Mouse (Mus musculus) forebrain, postnatal 0 days (tissue): ENCODE measurements at regions not wholly inside any gene's neighbourhood (a gene's known extent, or its start where the extent isn't known, plus 50 kb on each side); places are given as distances from the start of the nearest gene placed in this dataset.

Experiments
- ATAC-seq: fragments of 200-750 bp; cut with Nextera tagmentation; 2 replicates; pipeline ENCODE4 v1.8.0; 2017; ENCODE audit warnings: mild to moderate bottlenecking, moderate library complexity
- DNase-seq: peaks from one replicate; pipeline ENCODE4 v3.0.0-alpha.2; 2015
- H3K27ac ChIP-seq: fragments of 300-500 bp; sonication (generic); 2 replicates; pipeline ENCODE4 v1.5.1; 2014; ENCODE audit warnings: low read depth, mild to moderate bottlenecking, antibody characterized with exemption, low read length, moderate library complexity, mixed read lengths
- H3K27me3 ChIP-seq: fragments of 300-500 bp; sonication (generic); 2 replicates; pipeline ENCODE4 v1.6.1; 2014; ENCODE audit warnings: mild to moderate bottlenecking, low read length, mixed read lengths; ENCODE audit not compliant: insufficient read depth
- H3K36me3 ChIP-seq: fragments of 300-500 bp; sonication (generic); 2 replicates; pipeline ENCODE4 v1.6.1; 2014; ENCODE audit warnings: mild to moderate bottlenecking, moderate library complexity; ENCODE audit not compliant: insufficient read depth
- H3K4me1 ChIP-seq: fragments of 300-500 bp; sonication (generic); 2 replicates; pipeline ENCODE4 v1.6.1; 2014; ENCODE audit warnings: antibody characterized with exemption; ENCODE audit not compliant: insufficient read depth
- H3K4me2 ChIP-seq: fragments of 300-500 bp; sonication (generic); 2 replicates; pipeline ENCODE4 v1.6.1; 2014; ENCODE audit warnings: low read depth, mild to moderate bottlenecking, moderate library complexity
- H3K4me3 ChIP-seq: fragments of 300-500 bp; sonication (generic); 2 replicates; pipeline ENCODE4 v1.5.1; 2014; ENCODE audit warnings: low read depth, low read length, mixed read lengths
- H3K9ac ChIP-seq: fragments of 300-500 bp; sonication (generic); 2 replicates; pipeline ENCODE4 v1.6.1; 2014; ENCODE audit warnings: mild to moderate bottlenecking
- H3K9me3 ChIP-seq: fragments of 300-500 bp; sonication (generic); 2 replicates; pipeline ENCODE4 v1.6.1; 2016; ENCODE audit warnings: low read length
- CTCF ChIP-seq: sonication (generic); IDR thresholded peaks from 2 replicates; pipeline ENCODE4 v1.5.1; 2016; ENCODE audit warnings: antibody characterized with exemption, control low read depth, low read depth
- WGBS: fragments of 180-500 bp; shearing (Covaris S2); extraction: QIAGEN DNeasy Blood & Tissue Kit; methylation state at CpG from one replicate; pipeline ENCODE4 v1.1.7; 2014; 5-methylcytosine and 5-hydroxymethylcytosine counted together

- Histone ChIP-seq H3K4me1 (no peaks in the 10 kb centered on the region), H3K27ac (no peak overlapping the region), H3K4me3 (no peak overlapping the region), H3K36me3 (no peaks in the 10 kb centered on the region), H3K27me3 (no peaks in the 10 kb centered on the region), H3K9me3 (no peaks in the 10 kb centered on the region), H3K4me2 (no peak overlapping the region), H3K9ac (no peak overlapping the region)
- TF ChIP-seq CTCF, result no peak
- DNase-seq, result no peak
- WGBS, result 68% methylated on average over 8 of the region's 8 CpGs
- ATAC-seq, result no peak
Observed at GRCm38 (mm10) chr11:64369516-64369915, 65.6 kb upstream of the Hs3st3a1 start.

- 67% methylated on average over 11 of the region's 11 CpGs for WGBS
- ATAC-seq (no peak), DNase-seq (no peak)
- H3K36me3 ChIP-seq, result no peaks in the 10 kb centered on the region
- H3K9ac ChIP-seq, result no peak overlapping the region
- H3K4me2 ChIP-seq, result no peak overlapping the region
- H3K27ac ChIP-seq, result no peak overlapping the region
- H3K9me3 ChIP-seq, result no peaks in the 10 kb centered on the region
- H3K4me3 ChIP-seq, result no peak overlapping the region
- H3K4me1 ChIP-seq, result no peaks in the 10 kb centered on the region
- TF ChIP-seq CTCF, result no peak
- H3K27me3 ChIP-seq, result no peaks in the 10 kb centered on the region
Observed at GRCm38 (mm10) chr11:64335456-64335855, 99.7 kb upstream of the Hs3st3a1 start.

DNA sequence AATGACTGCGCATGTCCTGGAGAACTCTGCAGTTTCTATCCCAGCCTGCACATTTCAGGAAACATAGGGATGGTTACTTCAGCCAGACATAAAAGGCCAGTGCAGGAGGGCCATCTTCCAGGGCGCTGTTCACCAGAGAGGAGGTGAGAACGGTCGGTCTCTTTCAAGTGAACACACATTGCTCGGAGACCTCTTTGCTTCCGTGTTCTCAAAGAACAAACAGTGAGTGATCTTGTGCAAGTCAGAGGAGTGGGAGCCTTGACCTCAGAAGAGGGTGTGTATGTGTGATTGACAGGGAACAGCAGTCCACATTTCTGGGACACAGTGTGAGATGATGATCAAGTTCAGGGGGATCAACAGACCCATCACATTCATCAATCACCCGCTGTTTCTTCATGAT lies 102.7 kb upstream of the Hs3st3a1 start:
- 86% methylated on average over 7 of the region's 7 CpGs for WGBS
- no peak for ATAC-seq
- H3K27me3 ChIP-seq, result no peaks in the 10 kb centered on the region
- H3K4me1 ChIP-seq, result no peaks in the 10 kb centered on the region
- H3K27ac ChIP-seq, result no peak overlapping the region
- H3K4me3 ChIP-seq, result no peak overlapping the region
- no peaks in the 10 kb centered on the region for H3K36me3 ChIP-seq
- no peaks in the 10 kb centered on the region for H3K9me3 ChIP-seq
- no peak overlapping the region for H3K4me2 ChIP-seq
- no peak for DNase-seq
- H3K9ac ChIP-seq, result no peak overlapping the region
- TF ChIP-seq CTCF, result no peak

DNA sequence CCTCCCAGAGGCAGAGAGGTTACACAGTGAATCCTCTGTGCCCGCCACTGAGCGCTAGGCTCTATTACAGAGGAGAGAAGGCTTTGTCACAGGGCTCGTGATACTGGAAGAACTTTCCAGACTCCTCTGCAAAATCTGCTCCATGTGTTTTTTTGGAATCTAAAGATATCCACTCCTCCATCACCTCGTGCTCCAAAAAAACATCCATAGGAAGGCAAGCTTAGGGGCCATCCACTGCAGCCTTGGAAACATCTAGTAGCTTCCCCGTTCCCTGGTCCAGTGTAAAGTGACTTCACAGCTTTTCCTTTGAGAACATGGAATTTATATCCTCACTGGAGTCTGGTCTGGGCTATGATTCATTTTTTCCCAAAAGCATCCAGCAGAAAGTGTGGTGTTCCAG lies 103.3 kb upstream of the Hs3st3a1 start:
- 81% methylated on average over 5 of the region's 5 CpGs for WGBS
- no peak overlapping the region for H3K4me2 ChIP-seq
- no peaks in the 10 kb centered on the region for H3K9me3 ChIP-seq
- H3K4me3 ChIP-seq, result no peak overlapping the region
- TF ChIP-seq CTCF, result no peak
- H3K9ac ChIP-seq, result no peak overlapping the region
- DNase-seq (no peak), ATAC-seq (no peak)
- H3K27ac ChIP-seq, result no peak overlapping the region
- H3K4me1 ChIP-seq, result no peaks in the 10 kb centered on the region
- H3K27me3 ChIP-seq, result no peaks in the 10 kb centered on the region
- H3K36me3 ChIP-seq, result no peaks in the 10 kb centered on the region

GRCm38 (mm10) chr11:64329129-64329528 lies 106.0 kb upstream of the Hs3st3a1 start:
- no peak overlapping the region for H3K4me3 ChIP-seq
- ATAC-seq (no peak), DNase-seq (no peak)
- no peaks in the 10 kb centered on the region for H3K4me1 ChIP-seq
- H3K36me3 ChIP-seq, result no peaks in the 10 kb centered on the region
- no peak overlapping the region for H3K27ac ChIP-seq
- no peaks in the 10 kb centered on the region for H3K9me3 ChIP-seq
- no peak overlapping the region for H3K4me2 ChIP-seq
- no peak for TF ChIP-seq CTCF
- WGBS, result 81% methylated on average over 3 of the region's 3 CpGs
- no peak overlapping the region for H3K9ac ChIP-seq
- no peaks in the 10 kb centered on the region for H3K27me3 ChIP-seq

GRCm38 (mm10) chr11:64327771-64328170 lies 107.4 kb upstream of the Hs3st3a1 start:
- Histone ChIP-seq H3K4me1 (no peaks in the 10 kb centered on the region), H3K9ac (no peak overlapping the region), H3K4me2 (no peak overlapping the region), H3K4me3 (no peak overlapping the region), H3K9me3 (no peaks in the 10 kb centered on the region), H3K27ac (no peak overlapping the region), H3K36me3 (no peaks in the 10 kb centered on the region), H3K27me3 (no peaks in the 10 kb centered on the region)
- no peak for TF ChIP-seq CTCF
- DNase-seq (no peak), ATAC-seq (no peak)
- 32% methylated on average over 3 of the region's 3 CpGs for WGBS

GRCm38 (mm10) chr11:64326646-64327045 lies 108.5 kb upstream of the Hs3st3a1 start:
- Histone ChIP-seq H3K4me1 (no peaks in the 10 kb centered on the region), H3K9me3 (no peaks in the 10 kb centered on the region), H3K9ac (no peak overlapping the region), H3K27me3 (no peaks in the 10 kb centered on the region), H3K4me3 (no peak overlapping the region), H3K27ac (no peak overlapping the region), H3K36me3 (no peaks in the 10 kb centered on the region), H3K4me2 (no peak overlapping the region)
- TF ChIP-seq CTCF, result no peak
- DNase-seq, result no peak
- ATAC-seq, result no peak
- WGBS, result 90% methylated on average over 7 of the region's 7 CpGs

GRCm38 (mm10) chr11:64321900-64322425 lies 113.2 kb upstream of the Hs3st3a1 start:
- H3K27me3 ChIP-seq, result no peaks in the 10 kb centered on the region
- ATAC-seq (no peak), DNase-seq (no peak)
- no peaks in the 10 kb centered on the region for H3K4me1 ChIP-seq
- no peak overlapping the region for H3K9ac ChIP-seq
- no peak overlapping the region for H3K4me3 ChIP-seq
- H3K36me3 ChIP-seq, result no peaks in the 10 kb centered on the region
- WGBS, result 63% methylated on average over 8 of the region's 8 CpGs
- H3K27ac ChIP-seq, result no peak overlapping the region
- no peak overlapping the region for H3K4me2 ChIP-seq
- no peak for TF ChIP-seq CTCF
- no peaks in the 10 kb centered on the region for H3K9me3 ChIP-seq
